9 mouse cellular contexts compared by ENCODE assay signal in genomic region chr7:100929639-100930303, GRCm38 (mm10). TPM values are rescaled to one million over a fixed set of nuclear protein-coding genes. Genes with fewer than 3 reads are reported as not detected.
DNase-seq lines count a peak whose midpoint lies in the region; ATAC-seq and TF ChIP-seq lines count a peak whose summit lies in the region.
"Had no signal": no experiment of that assay in that cellular context is flagged by ENCODE, and none has a peak within 500 bp of the region (broad histone marks: within the 10 kb centered on the region; RNA-seq: fewer than 3 reads in every experiment).

No protein-coding gene starts in this region.

- no peak for DNase-seq in kidney, adult 11 months
- DNase-seq in gastrocnemius, postnatal 14 days, result no peak
- no peak for DNase-seq in gastrocnemius, adult 18-20 months (ENCODE audit: low spot score)
- DNase-seq in cerebellum, adult 9-10 months, result no peak

- no peak for TF ChIP-seq CTCF in embryonic fibroblast, embryonic 13.5 days (IDR thresholded peaks at IDR 0.05; ENCODE audit: borderline replicate concordance, insufficient read depth, low read length)

- no peaks in the 10 kb centered on the region for H3K27me3 ChIP-seq in kidney, embryonic 15.5 days
- no peaks in the 10 kb centered on the region for H3K27me3 ChIP-seq in intestine, embryonic 16.5 days (replicated peaks; ENCODE audit: control insufficient read depth, insufficient read depth, low read length)
- H3K27me3 ChIP-seq in myocyte (ENCODE audit: control insufficient read depth, insufficient read depth, insufficient read length), result no peaks in the 10 kb centered on the region

- intact Hi-C loops in gastrocnemius, postnatal 14 days (cut with DNase I; ENCODE audit: low total_unique reads), result no loop called here

- H3K36me3 ChIP-seq in kidney, embryonic 15.5 days, result peaks cover 19% of the 10 kb centered on the region
- no peaks in the 10 kb centered on the region for H3K36me3 ChIP-seq in intestine, embryonic 16.5 days (ENCODE audit: control insufficient read depth, insufficient read depth, low read length)
- H3K36me3 ChIP-seq in myocyte (ENCODE audit: control insufficient read depth, insufficient read depth), result no peaks in the 10 kb centered on the region
- H3K36me3 ChIP-seq: G1E had no signal

- no peak overlapping the region; the same call in 1 of the 2 replicates for H3K27ac ChIP-seq in kidney, embryonic 15.5 days
- H3K27ac ChIP-seq in embryonic fibroblast, embryonic 13.5 days (ENCODE audit: insufficient read depth, low read length), result no peak overlapping the region
- no peak overlapping the region for H3K27ac ChIP-seq in intestine, embryonic 16.5 days (ENCODE audit: low read length)

- peaks cover 61% of the 10 kb centered on the region for H3K79me2 ChIP-seq in myocyte (ENCODE audit: control insufficient read depth, insufficient read depth)

- no peak for ATAC-seq in kidney, embryonic 15.5 days (replicated peaks; ENCODE audit: low FRiP score)
- ATAC-seq in intestine, embryonic 16.5 days, result no peak

- H3K4me1 ChIP-seq in kidney, embryonic 15.5 days, result peaks cover 75% of the 10 kb centered on the region
- H3K4me1 ChIP-seq in embryonic fibroblast, embryonic 13.5 days (ENCODE audit: control insufficient read depth, insufficient read depth, low read length), result peaks cover 6% of the 10 kb centered on the region
- peaks cover 54% of the 10 kb centered on the region for H3K4me1 ChIP-seq in intestine, embryonic 16.5 days (ENCODE audit: control insufficient read depth, insufficient read depth, low read length)

- 60% methylated on average over 19 of the region's 19 CpGs for WGBS in kidney, embryonic 15.5 days
- 63% methylated on average over 19 of the region's 19 CpGs for WGBS in intestine, embryonic 16.5 days

- H3K9me3 ChIP-seq in kidney, embryonic 15.5 days (replicated peaks), result no peaks in the 10 kb centered on the region
- H3K9me3 ChIP-seq in intestine, embryonic 16.5 days (ENCODE audit: control insufficient read depth, low read length), result no peaks in the 10 kb centered on the region

- H3K9ac ChIP-seq in kidney, embryonic 15.5 days, result peak overlapping the region; percentile 95
- H3K9ac ChIP-seq in intestine, embryonic 16.5 days (ENCODE audit: low read depth, low read length), result peak overlapping the region; percentile 89

- peak overlapping the region; percentile 87 for H3K4me2 ChIP-seq in kidney, embryonic 15.5 days
- peak overlapping the region; percentile 87 for H3K4me2 ChIP-seq in intestine, embryonic 16.5 days (ENCODE audit: low read depth, low read length)
- H3K4me2 ChIP-seq in myocyte (ENCODE audit: low read depth), result peak overlapping the region; percentile 97

- no peak for TF ChIP-seq POLR2A in embryonic fibroblast, embryonic 13.5 days (IDR thresholded peaks at IDR 0.05; ENCODE audit: low read depth, low read length)
- no peak for TF ChIP-seq POLR2A in myocyte (IDR thresholded peaks at IDR 0.05; ENCODE audit: insufficient read length, low read depth)

- peak overlapping the region; percentile 83 for H3K4me3 ChIP-seq in kidney, embryonic 15.5 days (replicated peaks)
- peak overlapping the region; percentile 60 for H3K4me3 ChIP-seq in embryonic fibroblast, embryonic 13.5 days (ENCODE audit: insufficient read depth, low read length)
- H3K4me3 ChIP-seq in intestine, embryonic 16.5 days (ENCODE audit: low read length), result peak overlapping the region; percentile 74
- H3K4me3 ChIP-seq in myocyte, result peak overlapping the region; percentile 75

- peak overlapping the region; percentile 94 for H3ac ChIP-seq in myocyte (ENCODE audit: control insufficient read depth, insufficient read length)

TF ChIP-seq in myocyte, 11 proteins besides CTCF, POLR2A, EP300 and RAD21:
- no peak for TF ChIP-seq USF1 (IDR thresholded peaks at IDR 0.05; ENCODE audit: low read depth)
- no peak for TF ChIP-seq MYOD1 (IDR thresholded peaks at IDR 0.05; ENCODE audit: control insufficient read depth in 1 of 3, insufficient read length in 2 of 3, low read depth in 2 of 3)
- TF ChIP-seq MYOG (IDR thresholded peaks at IDR 0.05; ENCODE audit: control insufficient read depth in 1 of 3, insufficient read depth in 1 of 3, insufficient read length in 2 of 3, low read depth in 2 of 3), result no peak
- TF ChIP-seq TCF12 (IDR thresholded peaks at IDR 0.05; ENCODE audit: insufficient read depth, poor library complexity, severe bottlenecking), result no peak

RNA-seq across cellular contexts. Expression of gene Arhgef17, which starts 2.1 kb away (rescaled TPM):
- 9.1 and 12.2 TPM in 2 replicates for polyA plus RNA-seq in kidney, embryonic 15.5 days (2015; fragmentation: Nextera tagmentation; extraction: Ambion mirVana)
- polyA plus RNA-seq in embryonic fibroblast, embryonic 13.5 days (2011; ENCODE audit: insufficient read length, low read depth, missing spikeins), result 43.1 and 54.8 TPM in 2 replicates
- polyA plus RNA-seq in intestine, embryonic 16.5 days (2015; fragmentation: Nextera tagmentation; extraction: Ambion mirVana), result 4.1 and 4.6 TPM in 2 replicates
- polyA plus RNA-seq in myocyte (2012; fragmentation: generic; extraction: Trizol), result 24.7 TPM
- total RNA-seq in gastrocnemius, postnatal 14 days (2021), result 10 to 100 TPM; 21.9 to 25.7 TPM
- total RNA-seq in gastrocnemius, adult 18-20 months (2021), result 10 to 100 TPM; 32.1 to 35.5 TPM

RNA-seq across cellular contexts. Expression of gene P2ry6, which starts 44.7 kb away (rescaled TPM):
- 5.2 TPM in 2 replicates for polyA plus RNA-seq in kidney, embryonic 15.5 days (2015; fragmentation: Nextera tagmentation; extraction: Ambion mirVana)
- 1.4 and 1.6 TPM in 2 replicates for polyA plus RNA-seq in embryonic fibroblast, embryonic 13.5 days (2011; ENCODE audit: insufficient read length, low read depth, missing spikeins)
- 9.0 and 9.8 TPM in 2 replicates for polyA plus RNA-seq in intestine, embryonic 16.5 days (2015; fragmentation: Nextera tagmentation; extraction: Ambion mirVana)
- 0.13 TPM for polyA plus RNA-seq in myocyte (2012; fragmentation: generic; extraction: Trizol)
- 1 to 10 TPM; 1.6 to 2.1 TPM for total RNA-seq in gastrocnemius, postnatal 14 days (2021)
- total RNA-seq in gastrocnemius, adult 18-20 months (2021), result under 1 TPM; 0.59 to 0.90 TPM
